Mouse (Mus musculus): ENCODE measurements around the gene Fam20b. TPM values are rescaled to one million over a fixed set of nuclear protein-coding genes. Genes with fewer than 3 reads are reported as not detected.

The Fam20b gene
- polyA plus RNA-seq, 1 experiment from 2014 or later, result 28.2 TPM

DNA sequence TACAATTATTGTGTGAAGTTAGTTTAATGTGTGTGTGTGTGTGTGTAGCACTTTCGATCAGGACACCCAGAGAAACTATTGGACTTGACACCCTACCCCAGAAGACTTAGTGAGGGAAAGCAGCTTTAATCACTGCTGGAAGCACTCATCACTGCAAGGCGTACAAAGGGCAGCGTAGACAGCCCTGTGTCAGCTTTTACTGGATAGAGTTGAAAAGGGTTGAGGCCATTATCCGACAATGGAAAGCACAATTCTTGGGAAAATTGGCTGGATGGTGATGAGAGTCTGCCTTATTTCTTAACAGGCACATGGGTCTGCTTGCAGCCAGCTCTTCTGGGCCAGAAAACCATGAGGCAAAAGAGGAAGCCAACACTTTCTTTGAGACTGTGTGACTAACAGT is 1.2 kb upstream of the Fam20b start:
- H3K27ac ChIP-seq (replicated peaks), result no peak overlapping the region
- H3K4me3 ChIP-seq, result no peak overlapping the region
- H3K9ac ChIP-seq, result no peak overlapping the region
- H3K36me3 ChIP-seq, result no peaks in the 10 kb centered on the region
- WGBS, result 49% methylated on average over 4 of the region's 4 CpGs
- H3K4me2 ChIP-seq, result peak overlapping the region; percentile 75; the same call in 1 of the 2 replicates
- H3K4me1 ChIP-seq (replicated peaks), result peaks cover 19% of the 10 kb centered on the region; the same call in 1 of the 2 replicates
- no peaks in the 10 kb centered on the region for H3K27me3 ChIP-seq
- ATAC-seq (ENCODE audit: low read depth), result no peak
- no peaks in the 10 kb centered on the region for H3K9me3 ChIP-seq

DNA sequence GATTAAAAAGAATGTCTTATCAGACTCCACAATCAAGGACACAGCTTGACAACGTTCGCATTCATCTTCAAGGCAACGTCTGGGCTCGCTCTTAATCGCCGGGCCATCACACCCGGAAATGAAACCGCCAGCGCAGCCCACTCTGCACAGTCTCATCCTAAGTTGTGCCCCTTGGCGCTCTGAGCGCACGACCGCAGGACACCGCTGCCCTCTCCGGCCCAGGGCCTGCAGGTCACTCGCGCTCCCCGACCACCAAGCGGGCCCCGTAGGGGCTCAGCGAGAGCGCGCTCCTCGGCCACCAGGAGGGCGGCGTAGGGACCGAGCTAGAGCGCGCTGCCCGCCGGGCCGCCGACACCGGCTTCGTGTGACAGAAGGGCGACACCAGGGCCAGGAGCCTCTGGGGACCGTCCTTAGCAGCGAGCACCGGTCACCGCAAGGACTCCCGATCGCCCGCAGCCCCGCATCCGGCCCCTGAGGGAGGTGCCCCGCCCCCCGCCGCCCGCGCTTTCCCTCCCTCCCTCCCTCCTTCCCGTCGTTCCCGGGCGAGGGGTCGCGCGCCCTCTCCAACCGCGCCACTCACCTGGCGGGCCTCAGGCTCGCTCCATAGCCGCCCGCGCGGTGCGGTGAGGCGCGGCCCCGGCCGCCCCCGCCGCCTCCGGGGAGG is 468 bp downstream of the Fam20b start:
- ATAC-seq (ENCODE audit: low read depth), result peak; percentile 87

DNA sequence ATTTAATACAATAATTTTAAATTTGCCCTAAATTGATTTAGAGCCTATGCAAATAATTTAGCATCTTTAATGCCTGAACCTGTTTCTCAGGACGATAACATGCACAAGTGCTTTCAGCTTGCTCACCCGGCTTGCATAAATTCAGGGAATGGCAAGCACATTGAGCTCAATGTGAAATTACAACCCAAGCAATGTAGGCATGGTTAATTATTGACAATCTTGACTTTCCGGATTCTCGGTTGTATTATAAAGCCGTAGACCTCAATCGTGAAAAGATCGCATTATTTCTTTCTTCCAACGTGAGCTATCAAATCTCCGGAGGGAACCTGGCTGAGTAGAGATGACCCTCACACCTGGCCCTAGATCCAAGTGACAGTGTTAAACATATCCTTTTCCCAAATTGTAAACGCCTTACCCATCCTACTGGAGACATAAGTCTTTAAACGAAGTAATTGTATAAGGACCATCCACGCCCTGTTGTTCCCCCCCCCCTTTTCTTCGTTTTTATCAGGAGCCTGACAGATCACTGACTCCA is 1.1 kb downstream of the Fam20b start:
- Histone ChIP-seq H3K9ac (peak overlapping the region; percentile 94), H3K9me3 (no peaks in the 10 kb centered on the region), H3K27ac (replicated peaks) (peak overlapping the region; percentile 94), H3K36me3 (peaks cover 5% of the 10 kb centered on the region; the same call in 1 of the 2 replicates), H3K4me1 (replicated peaks) (peaks cover 19% of the 10 kb centered on the region; the same call in 1 of the 2 replicates), H3K4me3 (peak overlapping the region; percentile 92), H3K27me3 (no peaks in the 10 kb centered on the region), H3K4me2 (peak overlapping the region; percentile 75)
- 6% methylated on average over 13 of the region's 13 CpGs for WGBS
- peak; percentile 4; the same call in 1 of the 2 replicates for ATAC-seq (ENCODE audit: low read depth)

More for the DNA sequence above, 468 bp downstream of the Fam20b start:
- Histone ChIP-seq H3K4me1 (replicated peaks) (peaks cover 19% of the 10 kb centered on the region; the same call in 1 of the 2 replicates), H3K27ac (replicated peaks) (peak overlapping the region; percentile 94), H3K4me2 (peak overlapping the region; percentile 75), H3K9ac (peak overlapping the region; percentile 94), H3K4me3 (peak overlapping the region; percentile 92), H3K27me3 (no peaks in the 10 kb centered on the region), H3K36me3 (peaks cover 5% of the 10 kb centered on the region; the same call in 1 of the 2 replicates), H3K9me3 (no peaks in the 10 kb centered on the region)
- WGBS, result 0% methylated on average over 57 of the region's 73 CpGs

DNA sequence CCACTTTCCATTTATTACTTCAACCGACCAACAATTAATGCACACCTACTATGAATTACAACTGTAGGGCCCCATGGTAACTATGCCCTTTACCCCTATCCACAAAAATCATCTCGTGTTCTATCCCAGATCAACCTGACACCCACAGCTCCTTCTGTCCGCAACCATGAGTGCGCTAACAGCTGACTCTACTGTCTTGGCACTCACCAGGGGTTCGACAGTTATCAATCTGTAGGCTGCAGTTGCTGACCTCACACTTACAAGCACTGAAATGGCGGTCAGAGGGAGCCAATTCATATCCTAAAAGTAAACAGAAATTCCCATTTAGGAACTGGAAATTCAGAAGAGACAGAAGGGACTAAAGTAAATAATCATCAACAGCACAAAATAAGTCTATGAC is 2.2 kb downstream of the Fam20b start:
- no peak for ATAC-seq (ENCODE audit: low read depth)
- 88% methylated on average over 6 of the region's 6 CpGs for WGBS
- H3K27ac ChIP-seq (replicated peaks), result no peak overlapping the region
- H3K9ac ChIP-seq, result no peak overlapping the region
- H3K4me3 ChIP-seq, result no peak overlapping the region
- peaks cover 19% of the 10 kb centered on the region; the same call in 1 of the 2 replicates for H3K4me1 ChIP-seq (replicated peaks)
- peaks cover 5% of the 10 kb centered on the region; the same call in 1 of the 2 replicates for H3K36me3 ChIP-seq
- H3K9me3 ChIP-seq, result no peaks in the 10 kb centered on the region
- H3K4me2 ChIP-seq, result no peak overlapping the region
- H3K27me3 ChIP-seq, result no peaks in the 10 kb centered on the region

DNA sequence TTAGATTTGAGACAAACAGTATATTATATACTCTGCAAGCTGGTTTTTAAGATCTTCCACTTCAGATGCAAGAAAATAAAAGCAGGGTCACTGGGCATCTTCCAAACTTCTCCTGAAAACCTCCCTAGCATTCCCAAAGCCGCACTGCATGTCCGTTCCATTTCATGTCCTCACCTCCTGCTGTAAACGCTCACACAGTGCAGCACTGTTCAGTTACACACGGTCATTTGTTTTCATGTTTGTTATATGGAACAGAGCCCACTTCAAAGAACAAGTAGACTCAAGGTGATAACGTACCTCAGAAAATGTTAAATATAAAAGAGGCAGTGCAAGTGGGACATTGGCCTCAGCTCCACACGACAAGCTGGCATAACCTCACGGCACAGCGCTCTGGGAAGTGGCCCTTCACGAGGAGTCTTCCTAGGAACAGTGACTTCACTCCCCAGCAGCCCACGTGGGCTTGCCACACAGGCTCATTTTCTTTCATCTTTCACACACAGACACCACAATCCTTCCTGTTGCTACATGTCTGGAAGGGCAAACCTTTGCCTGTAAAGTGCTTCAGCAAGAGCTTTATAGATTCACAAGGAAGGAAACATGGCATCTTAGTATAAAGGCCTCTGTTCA is 8.3 kb downstream of the Fam20b start:
- Histone ChIP-seq H3K4me2 (no peak overlapping the region), H3K9ac (no peak overlapping the region), H3K36me3 (peaks cover 10% of the 10 kb centered on the region), H3K4me1 (replicated peaks) (peaks cover 4% of the 10 kb centered on the region; the same call in 1 of the 2 replicates), H3K27me3 (no peaks in the 10 kb centered on the region), H3K27ac (replicated peaks) (no peak overlapping the region), H3K9me3 (no peaks in the 10 kb centered on the region), H3K4me3 (no peak overlapping the region)
- 69% methylated on average over 10 of the region's 10 CpGs for WGBS
- ATAC-seq (ENCODE audit: low read depth), result no peak

DNA sequence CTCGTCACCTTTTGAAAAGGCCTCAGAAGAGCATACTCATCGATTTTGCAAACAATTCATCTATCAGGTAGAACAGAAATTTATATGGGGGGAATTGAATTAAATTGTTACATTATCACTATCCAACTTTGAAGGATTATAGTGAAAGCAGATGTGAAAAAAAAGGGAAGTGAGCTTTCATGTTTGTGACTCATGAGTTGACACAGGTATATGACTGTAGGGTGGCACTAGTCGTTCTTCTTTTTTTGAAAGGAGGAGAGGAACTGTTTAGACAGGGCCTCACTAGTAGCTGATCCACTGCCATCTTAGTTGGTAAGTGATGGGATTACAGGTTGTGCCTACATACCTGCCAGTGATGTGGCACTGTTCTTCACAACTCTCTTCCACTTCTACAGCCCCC is 10.2 kb downstream of the Fam20b start:
- Histone ChIP-seq H3K4me1 (replicated peaks) (peaks cover 4% of the 10 kb centered on the region; the same call in 1 of the 2 replicates), H3K4me2 (no peak overlapping the region), H3K9me3 (no peaks in the 10 kb centered on the region), H3K27me3 (no peaks in the 10 kb centered on the region), H3K4me3 (no peak overlapping the region), H3K9ac (no peak overlapping the region), H3K27ac (replicated peaks) (no peak overlapping the region), H3K36me3 (peaks cover 24% of the 10 kb centered on the region)
- 92% methylated on average over 3 of the region's 3 CpGs for WGBS
- no peak for ATAC-seq (ENCODE audit: low read depth)

DNA sequence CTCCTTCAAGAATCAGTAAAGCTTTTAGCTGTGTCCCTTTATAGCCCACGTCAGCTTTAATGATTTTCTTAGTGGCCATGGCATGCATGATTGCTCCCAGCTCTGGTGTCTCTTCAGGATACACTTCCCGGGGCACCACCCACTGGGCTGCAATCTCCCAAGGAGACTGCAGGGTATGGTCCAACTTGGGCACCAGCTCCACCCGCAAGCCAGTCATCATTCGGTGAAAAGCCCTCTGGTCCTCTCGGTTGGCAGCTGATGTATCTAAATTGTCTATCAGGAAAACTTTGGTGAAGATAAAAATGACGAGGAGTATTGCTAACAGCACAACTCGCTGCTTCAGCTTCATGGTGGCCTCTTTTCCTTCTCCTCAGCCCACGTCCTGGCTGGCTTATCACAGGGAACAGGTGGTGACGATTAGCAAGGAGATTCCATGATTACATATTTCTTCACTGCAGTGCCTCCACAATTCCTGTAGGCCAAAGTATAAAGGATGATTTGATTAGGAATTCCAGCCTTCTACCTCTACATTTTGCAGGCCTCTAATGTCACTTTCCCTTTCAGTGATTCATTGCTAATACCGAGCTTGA is 13.1 kb downstream of the Fam20b start:
- 85% methylated on average over 10 of the region's 10 CpGs for WGBS
- no peak overlapping the region for H3K4me2 ChIP-seq
- peaks cover 42% of the 10 kb centered on the region for H3K36me3 ChIP-seq
- no peak overlapping the region for H3K9ac ChIP-seq
- no peak for ATAC-seq (ENCODE audit: low read depth)
- H3K9me3 ChIP-seq, result no peaks in the 10 kb centered on the region
- H3K4me3 ChIP-seq, result no peak overlapping the region
- H3K27ac ChIP-seq (replicated peaks), result no peak overlapping the region
- H3K27me3 ChIP-seq, result no peaks in the 10 kb centered on the region
- peaks cover 2% of the 10 kb centered on the region; the same call in 1 of the 2 replicates for H3K4me1 ChIP-seq (replicated peaks)

DNA sequence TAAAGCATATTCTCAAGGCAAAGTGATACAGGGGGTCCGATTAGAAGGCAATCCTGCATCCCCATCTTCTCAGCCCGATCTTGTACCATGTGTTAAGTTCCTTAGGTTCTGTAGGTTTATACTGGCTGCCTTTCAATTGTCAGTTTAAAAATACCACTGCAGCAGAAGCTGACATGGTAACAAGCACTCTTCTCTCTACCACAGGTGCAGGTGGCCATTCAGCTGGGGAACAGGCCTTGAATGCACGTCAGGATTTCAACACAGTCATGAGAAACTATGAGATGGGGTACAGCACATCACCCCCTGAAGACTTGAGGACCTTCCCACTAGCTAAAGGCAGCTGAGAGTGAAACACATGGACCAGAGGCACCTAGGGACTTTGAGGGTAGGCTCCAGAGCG is 15.4 kb downstream of the Fam20b start:
- Histone ChIP-seq H3K27me3 (no peaks in the 10 kb centered on the region), H3K4me3 (no peak overlapping the region), H3K9ac (no peak overlapping the region), H3K9me3 (no peaks in the 10 kb centered on the region), H3K4me1 (replicated peaks) (no peaks in the 10 kb centered on the region; the same call in 1 of the 2 replicates), H3K27ac (replicated peaks) (no peak overlapping the region), H3K36me3 (peaks cover 61% of the 10 kb centered on the region), H3K4me2 (no peak overlapping the region)
- 92% methylated on average over 4 of the region's 4 CpGs for WGBS
- ATAC-seq (ENCODE audit: low read depth), result no peak

DNA sequence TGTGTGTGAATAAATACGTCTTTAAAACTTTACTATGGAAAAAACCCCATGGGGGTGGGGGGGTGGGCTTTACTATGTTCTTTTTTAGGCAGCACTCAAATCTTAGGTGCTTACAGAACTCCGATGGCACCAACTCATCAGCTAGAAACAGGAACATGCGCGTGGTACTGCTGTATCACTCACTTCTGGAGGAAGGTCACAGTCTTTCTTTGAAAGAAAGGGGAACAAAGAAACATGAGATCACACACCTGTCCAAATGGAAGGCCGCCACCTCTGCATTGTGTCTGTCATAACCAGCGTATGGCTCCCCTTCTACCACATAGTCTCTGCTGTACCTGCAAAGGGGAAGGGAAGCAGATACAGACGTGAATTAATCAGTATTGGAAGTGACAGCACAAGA is 16.7 kb downstream of the Fam20b start:
- 96% methylated on average over 7 of the region's 7 CpGs for WGBS
- H3K4me1 ChIP-seq (replicated peaks), result no peaks in the 10 kb centered on the region; the same call in 1 of the 2 replicates
- no peak overlapping the region for H3K4me2 ChIP-seq
- no peak overlapping the region for H3K4me3 ChIP-seq
- H3K27me3 ChIP-seq, result no peaks in the 10 kb centered on the region
- H3K9ac ChIP-seq, result no peak overlapping the region
- H3K36me3 ChIP-seq, result peaks cover 72% of the 10 kb centered on the region
- H3K27ac ChIP-seq (replicated peaks), result no peak overlapping the region
- H3K9me3 ChIP-seq, result no peaks in the 10 kb centered on the region
- no peak for ATAC-seq (ENCODE audit: low read depth)

DNA sequence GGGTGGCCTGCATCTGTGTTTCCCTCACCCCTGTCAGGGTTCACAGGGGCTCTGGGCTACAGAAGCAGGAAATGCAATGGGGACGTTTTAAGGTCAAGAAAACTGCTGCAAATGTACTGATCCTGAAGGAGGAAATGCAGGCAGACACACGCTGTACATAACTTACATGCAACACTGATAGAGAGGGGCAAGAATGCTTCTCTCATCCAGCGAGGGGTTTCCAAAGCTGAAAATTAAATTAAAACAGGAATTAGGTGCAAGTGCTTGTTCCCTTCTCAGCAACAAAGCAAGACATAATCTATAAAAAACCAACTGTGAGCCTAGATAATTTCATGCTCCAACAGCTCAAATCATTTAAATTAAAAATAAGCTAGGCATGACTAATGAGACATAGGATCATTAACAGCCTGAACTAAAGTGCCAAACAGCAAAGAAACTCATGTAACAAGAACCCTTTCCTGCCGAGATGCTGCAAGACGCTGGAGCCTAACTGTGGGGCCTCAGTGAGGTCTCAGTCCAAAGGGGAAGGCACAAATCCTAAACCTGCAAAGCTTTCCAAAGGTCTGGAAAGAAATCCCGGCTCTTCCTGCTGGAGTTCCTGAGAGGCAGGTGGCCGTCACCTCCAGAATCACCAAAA is 32.7 kb downstream of the Fam20b start:
- peaks cover 73% of the 10 kb centered on the region for H3K36me3 ChIP-seq
- no peaks in the 10 kb centered on the region for H3K27me3 ChIP-seq
- H3K9me3 ChIP-seq, result no peaks in the 10 kb centered on the region
- ATAC-seq (ENCODE audit: low read depth), result no peak
- no peak overlapping the region for H3K9ac ChIP-seq
- H3K4me3 ChIP-seq, result no peak overlapping the region
- no peaks in the 10 kb centered on the region for H3K4me1 ChIP-seq (replicated peaks)
- no peak overlapping the region for H3K27ac ChIP-seq (replicated peaks)
- H3K4me2 ChIP-seq, result no peak overlapping the region
- WGBS, result 79% methylated on average over 7 of the region's 7 CpGs

DNA sequence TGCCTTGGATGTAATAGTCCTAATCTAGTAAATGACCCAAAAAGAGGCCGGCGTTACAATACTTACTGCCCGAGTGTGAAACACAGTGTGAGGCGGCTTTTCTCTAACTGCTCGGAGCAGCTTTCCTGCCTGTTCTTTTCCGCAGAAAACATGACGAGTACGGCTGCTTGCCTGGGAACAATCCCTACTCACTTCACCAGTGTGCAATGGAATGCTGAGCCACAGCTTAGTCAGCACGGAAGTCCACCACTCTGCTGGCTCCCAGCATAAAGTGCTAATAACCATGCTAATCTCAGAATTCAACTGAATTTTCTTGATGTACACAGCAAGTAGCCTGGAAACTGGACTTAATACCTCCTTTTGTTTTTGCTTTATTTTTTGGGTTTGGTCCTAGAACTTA is 39.3 kb downstream of the Fam20b start:
- Histone ChIP-seq H3K4me3 (no peak overlapping the region), H3K27ac (replicated peaks) (no peak overlapping the region), H3K9ac (no peak overlapping the region), H3K4me2 (no peak overlapping the region), H3K27me3 (0 out of 2 replicates have a peak, but pooled peaks cover 4% of the 10 kb centered on the region), H3K4me1 (replicated peaks) (peaks cover under 1% of the 10 kb centered on the region; the same call in 1 of the 2 replicates), H3K36me3 (peaks cover 40% of the 10 kb centered on the region), H3K9me3 (no peaks in the 10 kb centered on the region)
- WGBS, result 77% methylated on average over 9 of the region's 9 CpGs
- no peak for ATAC-seq (ENCODE audit: low read depth)
